Mouse (Mus musculus): ENCODE measurements at regions not wholly inside any gene's neighbourhood (a gene's known extent, or its start where the extent isn't known, plus 50 kb on each side); places are given as distances from the start of the nearest gene placed in this dataset.

DNA sequence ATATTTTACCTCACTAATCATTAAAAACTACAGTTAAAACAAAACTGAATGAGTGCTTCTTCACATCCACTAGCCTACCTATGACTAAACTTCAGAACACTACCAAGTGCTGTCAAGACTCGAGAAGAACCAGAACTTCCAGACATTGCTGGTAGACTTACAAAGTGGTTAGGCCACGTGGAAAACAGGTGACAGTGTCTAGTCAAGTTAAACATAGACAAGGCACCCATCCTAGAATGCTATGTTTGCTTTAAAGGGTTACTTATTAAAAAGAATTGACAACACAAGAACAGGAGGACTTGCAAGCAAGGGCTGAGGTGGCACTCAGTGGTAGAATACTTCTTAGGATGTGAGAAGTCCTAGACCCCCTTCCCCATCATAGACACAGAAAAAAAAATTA, 330.9 kb upstream of the Mmadhc start:
- Histone ChIP-seq H3K4me2 (replicated peaks) (no peak overlapping the region), H3K27me3 (no peaks in the 10 kb centered on the region), H3K9me3 (no peaks in the 10 kb centered on the region), H3K36me3 (no peaks in the 10 kb centered on the region), H3K9ac (replicated peaks) (no peak overlapping the region), H3K4me3 (no peak overlapping the region), H3K4me1 (no peaks in the 10 kb centered on the region), H3K27ac (replicated peaks) (no peak overlapping the region)
- 82% methylated on average over 2 of the region's 2 CpGs for WGBS
- ATAC-seq (ENCODE audit: low FRiP score, low read depth) = no peak

DNA sequence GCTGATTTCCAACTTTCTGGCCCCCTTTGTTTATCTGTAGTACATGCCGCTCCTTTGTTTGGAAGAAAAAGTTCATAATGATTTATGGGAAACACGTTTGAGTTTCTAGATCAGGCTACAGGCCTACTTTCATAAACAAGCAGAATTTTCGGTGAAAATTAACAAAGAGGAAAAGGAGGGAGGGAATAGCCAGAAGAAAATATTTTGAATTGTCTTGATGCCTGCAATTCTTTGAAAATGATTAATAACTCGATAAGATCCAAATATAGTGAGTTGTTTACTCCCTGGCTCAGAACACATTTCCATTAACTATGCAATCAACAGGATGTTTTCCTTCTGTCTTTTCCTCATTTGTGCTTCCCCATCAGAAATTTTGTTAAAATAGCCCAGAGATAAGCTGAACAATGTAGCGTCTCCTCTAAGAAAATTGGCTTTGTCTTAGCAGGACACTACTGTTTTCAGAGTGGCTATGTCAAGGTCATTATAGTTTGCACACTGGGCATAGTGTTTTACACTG, 328.7 kb upstream of the Mmadhc start:
- Histone ChIP-seq H3K27ac (replicated peaks) (no peak overlapping the region), H3K4me1 (no peaks in the 10 kb centered on the region), H3K36me3 (no peaks in the 10 kb centered on the region), H3K4me2 (replicated peaks) (no peak overlapping the region), H3K9me3 (no peaks in the 10 kb centered on the region), H3K27me3 (no peaks in the 10 kb centered on the region), H3K9ac (replicated peaks) (no peak overlapping the region), H3K4me3 (no peak overlapping the region)
- ATAC-seq (ENCODE audit: low FRiP score, low read depth) = no peak
- 86% methylated on average over 5 of the region's 5 CpGs for WGBS

DNA sequence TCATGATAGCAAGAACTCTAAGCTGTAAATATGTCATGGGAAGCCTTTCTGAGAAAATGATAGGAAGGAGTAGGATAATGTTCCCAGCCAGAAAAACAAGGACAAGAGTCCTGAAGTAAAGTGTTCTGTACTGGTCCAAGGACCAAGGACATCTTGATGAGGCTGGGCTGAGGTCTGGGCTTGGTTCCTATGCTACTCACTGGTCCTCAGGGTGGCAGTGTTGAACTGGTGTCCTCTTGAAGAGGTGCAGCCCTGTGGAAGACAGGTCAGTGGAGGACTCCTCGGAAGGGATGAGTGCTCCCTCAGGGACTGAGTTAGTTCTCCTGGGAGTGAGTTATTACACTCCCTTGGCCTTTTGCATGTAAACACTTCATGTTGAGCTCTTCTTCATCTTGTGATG, 312.5 kb upstream of the Mmadhc start:
- Histone ChIP-seq H3K27me3 (no peaks in the 10 kb centered on the region), H3K9ac (replicated peaks) (no peak overlapping the region), H3K4me2 (replicated peaks) (no peak overlapping the region), H3K36me3 (no peaks in the 10 kb centered on the region), H3K4me1 (no peaks in the 10 kb centered on the region), H3K4me3 (no peak overlapping the region), H3K27ac (replicated peaks) (no peak overlapping the region), H3K9me3 (no peaks in the 10 kb centered on the region)
- WGBS = 55% methylated on average over 1 of the region's 1 CpGs
- ATAC-seq (ENCODE audit: low FRiP score, low read depth) = no peak

DNA sequence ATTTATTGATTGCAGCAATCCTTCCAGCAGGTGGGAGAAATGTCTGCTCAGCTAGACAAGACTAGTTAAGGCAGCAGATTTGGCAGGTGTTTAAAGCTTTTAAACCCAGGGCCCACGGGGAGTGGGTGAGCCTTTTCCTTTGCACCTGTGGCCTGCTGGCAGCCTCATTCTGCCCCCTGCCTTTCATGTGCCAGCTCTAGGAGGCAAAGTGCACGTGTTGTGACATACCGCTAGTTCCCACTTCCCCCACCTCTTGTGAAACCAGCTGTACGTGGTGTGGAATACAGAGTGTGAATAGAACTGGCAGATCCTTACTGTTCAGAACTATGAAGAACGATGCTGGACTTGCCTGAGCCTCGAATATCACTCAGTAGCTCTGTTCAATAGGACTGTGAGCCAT, 292.6 kb upstream of the Mmadhc start:
- Histone ChIP-seq H3K4me1 (peaks cover 7% of the 10 kb centered on the region; the same call in 1 of the 2 replicates), H3K9me3 (no peaks in the 10 kb centered on the region), H3K4me2 (replicated peaks) (no peak overlapping the region), H3K27me3 (no peaks in the 10 kb centered on the region), H3K9ac (replicated peaks) (no peak overlapping the region), H3K4me3 (no peak overlapping the region), H3K27ac (replicated peaks) (no peak overlapping the region), H3K36me3 (no peaks in the 10 kb centered on the region)
- 66% methylated on average over 6 of the region's 6 CpGs for WGBS
- ATAC-seq (ENCODE audit: low FRiP score, low read depth) = no peak

DNA sequence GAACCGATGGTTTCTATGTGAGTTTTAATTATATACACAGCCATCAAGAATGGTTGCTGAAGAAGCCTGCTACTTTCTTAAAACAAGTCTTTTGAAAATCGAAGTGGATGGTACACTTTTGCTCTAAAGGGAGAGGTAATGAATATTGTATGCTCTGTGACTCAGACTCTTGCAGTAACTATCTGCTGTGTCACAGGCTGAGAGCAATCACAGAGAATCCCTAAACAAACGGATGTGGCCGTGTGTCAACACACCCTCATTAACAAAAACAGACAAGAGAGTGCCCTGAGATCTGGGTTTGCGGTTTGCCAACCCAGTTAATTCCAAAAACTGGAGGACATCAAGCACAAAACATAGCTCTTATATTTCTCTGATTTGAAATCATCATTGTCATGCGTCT, 292.1 kb upstream of the Mmadhc start:
- H3K27me3 ChIP-seq = no peaks in the 10 kb centered on the region
- H3K27ac ChIP-seq (replicated peaks) = no peak overlapping the region
- H3K36me3 ChIP-seq = no peaks in the 10 kb centered on the region
- peaks cover 7% of the 10 kb centered on the region; the same call in 1 of the 2 replicates for H3K4me1 ChIP-seq
- no peak overlapping the region for H3K9ac ChIP-seq (replicated peaks)
- no peak overlapping the region for H3K4me2 ChIP-seq (replicated peaks)
- no peaks in the 10 kb centered on the region for H3K9me3 ChIP-seq
- no peak overlapping the region for H3K4me3 ChIP-seq
- 76% methylated on average over 6 of the region's 6 CpGs for whole genome bisulfite sequencing
- no peak for ATAC-seq (ENCODE audit: low FRiP score, low read depth)

DNA sequence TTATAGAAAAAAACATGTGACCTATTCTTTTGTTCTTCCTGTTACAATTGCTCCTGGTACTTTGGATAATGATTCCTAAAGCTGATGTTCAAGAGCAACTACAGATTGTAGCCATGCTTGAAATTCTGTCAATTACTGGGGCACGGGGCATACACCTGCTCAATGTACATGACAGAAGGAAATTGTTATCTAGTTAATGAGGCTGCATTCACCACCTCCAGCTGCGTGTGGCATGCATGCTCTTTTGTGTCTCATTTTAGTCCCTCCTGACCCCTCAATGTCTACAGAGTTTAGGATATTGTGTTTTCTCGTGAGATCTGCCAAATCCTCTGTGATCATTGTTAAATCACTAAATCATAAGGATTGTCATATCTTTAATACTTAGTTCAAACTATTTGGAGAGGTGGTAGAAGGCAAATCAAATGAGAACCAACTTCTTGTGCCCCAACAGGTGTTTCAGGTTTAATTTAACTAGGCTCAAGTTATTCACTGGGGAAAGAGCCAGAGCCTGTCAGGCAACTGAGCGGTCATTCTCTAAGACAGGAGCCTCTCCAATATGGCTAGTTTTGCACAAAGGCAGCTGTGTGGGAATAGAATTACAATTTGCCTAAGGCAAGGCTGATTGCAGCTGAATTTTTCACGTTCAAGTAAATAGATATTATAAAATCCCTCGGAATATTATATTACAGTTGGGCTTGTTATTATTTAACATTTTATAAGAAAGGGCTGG, 289.9 kb upstream of the Mmadhc start:
- Histone ChIP-seq H3K27me3 (no peaks in the 10 kb centered on the region), H3K36me3 (no peaks in the 10 kb centered on the region), H3K4me2 (replicated peaks) (no peak overlapping the region), H3K9ac (replicated peaks) (no peak overlapping the region), H3K4me3 (no peak overlapping the region), H3K27ac (replicated peaks) (no peak overlapping the region), H3K9me3 (no peaks in the 10 kb centered on the region), H3K4me1 (peaks cover 7% of the 10 kb centered on the region; the same call in 1 of the 2 replicates)
- WGBS = 61% methylated on average over 6 of the region's 6 CpGs
- ATAC-seq (ENCODE audit: low FRiP score, low read depth) = no peak

DNA sequence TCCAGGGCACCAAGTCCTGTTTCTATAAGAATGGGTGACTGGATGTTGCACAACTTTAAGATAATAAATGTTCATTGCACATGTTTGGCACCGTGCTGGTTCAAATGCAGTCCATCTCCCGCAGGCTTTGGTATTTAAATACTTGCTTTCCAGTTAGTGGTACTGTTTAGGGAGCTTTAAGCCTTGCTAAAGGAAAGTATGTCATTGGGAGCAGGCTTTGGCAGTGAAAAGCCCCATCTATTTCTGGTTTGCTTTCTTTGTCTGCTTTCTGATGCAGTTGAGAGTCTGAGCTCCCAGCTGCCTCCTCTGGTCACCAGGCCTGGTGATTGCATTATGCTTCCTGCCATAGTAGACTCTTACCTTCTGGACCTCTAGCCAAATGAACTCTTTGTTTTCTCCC, 283.0 kb upstream of the Mmadhc start:
- WGBS = 89% methylated on average over 2 of the region's 2 CpGs

DNA sequence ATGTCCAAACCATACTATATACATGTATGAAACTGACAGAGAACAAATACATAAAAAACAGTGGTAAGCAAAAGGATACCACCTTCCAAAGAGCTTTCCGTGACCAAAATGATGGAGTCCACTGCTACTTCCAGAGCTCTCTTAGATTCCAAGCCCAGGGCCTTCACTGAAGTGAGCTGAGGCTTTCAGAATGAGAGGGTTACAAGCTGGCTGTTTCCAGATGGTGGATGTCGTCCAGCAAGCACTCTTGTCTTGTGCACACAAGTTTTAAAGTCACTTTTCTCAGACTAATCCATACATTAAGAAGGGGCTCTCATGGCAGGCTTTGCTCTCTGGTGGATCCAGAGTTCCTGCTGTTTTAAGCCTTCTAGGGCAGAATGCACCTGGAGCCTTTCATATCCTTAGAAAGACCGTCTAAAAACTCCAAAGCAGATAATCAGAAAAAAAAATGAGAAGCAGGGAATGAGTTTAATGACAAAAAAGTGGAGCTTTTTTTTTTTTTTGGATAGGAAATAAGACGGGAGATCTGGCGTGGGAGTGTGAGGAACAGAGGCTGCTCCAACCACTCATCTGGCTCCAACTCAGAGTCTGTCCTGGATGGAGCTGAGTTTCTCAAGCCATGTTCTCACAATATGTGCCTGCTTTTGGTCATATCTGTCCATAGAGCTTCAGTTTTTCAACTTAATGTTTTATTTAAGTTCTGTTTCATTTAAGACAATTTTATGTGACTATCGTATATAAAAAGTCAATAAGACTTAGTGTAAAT, 281.9 kb upstream of the Mmadhc start:
- H3K4me3 ChIP-seq = no peak overlapping the region
- WGBS = 79% methylated on average over 6 of the region's 6 CpGs
- H3K27me3 ChIP-seq = no peaks in the 10 kb centered on the region

More for the DNA sequence above, 283.0 kb upstream of the Mmadhc start:
- H3K36me3 ChIP-seq = no peaks in the 10 kb centered on the region
- H3K27ac ChIP-seq (replicated peaks) = no peak overlapping the region
- H3K4me2 ChIP-seq (replicated peaks) = no peak overlapping the region
- H3K4me3 ChIP-seq = no peak overlapping the region
- no peak overlapping the region for H3K9ac ChIP-seq (replicated peaks)
- H3K27me3 ChIP-seq = no peaks in the 10 kb centered on the region
- ATAC-seq (ENCODE audit: low FRiP score, low read depth) = no peak
- no peaks in the 10 kb centered on the region for H3K4me1 ChIP-seq
- H3K9me3 ChIP-seq = no peaks in the 10 kb centered on the region

DNA sequence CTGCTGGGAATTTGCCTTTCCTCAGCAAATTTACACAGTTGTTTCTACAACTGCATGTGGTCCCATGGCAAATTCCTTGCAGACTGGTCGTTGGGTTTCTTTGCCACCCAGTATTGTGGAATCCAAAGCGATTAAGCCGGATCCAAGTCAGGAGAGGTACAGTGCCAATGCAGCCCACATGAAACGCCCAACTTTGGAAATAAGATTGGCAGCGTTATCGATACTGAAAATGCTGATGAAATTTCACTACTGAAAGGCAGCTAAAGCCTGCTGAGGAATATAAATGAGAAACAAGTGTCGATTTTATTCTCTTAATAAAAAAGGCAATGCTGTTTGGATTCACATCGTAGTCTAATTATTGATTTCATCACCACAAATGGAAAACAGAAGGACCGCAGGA, 281.1 kb upstream of the Mmadhc start:
- Histone ChIP-seq H3K4me1 (no peaks in the 10 kb centered on the region), H3K27ac (replicated peaks) (no peak overlapping the region), H3K36me3 (no peaks in the 10 kb centered on the region), H3K4me3 (no peak overlapping the region), H3K27me3 (no peaks in the 10 kb centered on the region), H3K4me2 (replicated peaks) (no peak overlapping the region), H3K9me3 (no peaks in the 10 kb centered on the region), H3K9ac (replicated peaks) (no peak overlapping the region)
- WGBS = 91% methylated on average over 9 of the region's 9 CpGs
- no peak for ATAC-seq (ENCODE audit: low FRiP score, low read depth)

More for the DNA sequence above, 281.9 kb upstream of the Mmadhc start:
- H3K9me3 ChIP-seq = no peaks in the 10 kb centered on the region
- no peak for ATAC-seq (ENCODE audit: low FRiP score, low read depth)
- no peaks in the 10 kb centered on the region for H3K4me1 ChIP-seq
- no peak overlapping the region for H3K27ac ChIP-seq (replicated peaks)
- H3K36me3 ChIP-seq = no peaks in the 10 kb centered on the region
- no peak overlapping the region for H3K9ac ChIP-seq (replicated peaks)
- no peak overlapping the region for H3K4me2 ChIP-seq (replicated peaks)

DNA sequence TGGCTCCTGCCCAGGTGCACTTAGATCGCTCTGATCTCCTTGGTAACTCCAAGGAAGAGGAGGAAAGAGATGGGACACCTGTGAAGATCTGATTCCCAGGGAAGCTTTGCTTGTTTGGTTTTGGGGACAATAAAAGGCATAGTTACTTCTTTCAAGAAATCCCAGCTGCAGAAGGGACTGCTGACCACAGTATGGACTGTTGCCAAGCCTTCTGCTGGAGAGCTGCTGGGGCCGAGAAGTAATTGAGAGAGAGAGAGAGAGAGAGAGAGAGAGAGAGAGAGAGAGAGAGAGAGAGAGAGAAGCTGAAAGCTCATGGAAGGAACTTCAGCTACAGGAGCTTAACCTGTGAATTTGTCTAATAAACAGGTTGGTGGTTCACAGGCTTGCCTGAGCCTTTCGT, 276.9 kb upstream of the Mmadhc start:
- Histone ChIP-seq H3K4me2 (replicated peaks) (no peak overlapping the region), H3K36me3 (no peaks in the 10 kb centered on the region), H3K4me1 (peaks cover 9% of the 10 kb centered on the region), H3K27me3 (no peaks in the 10 kb centered on the region), H3K9me3 (no peaks in the 10 kb centered on the region), H3K27ac (replicated peaks) (no peak overlapping the region), H3K9ac (replicated peaks) (no peak overlapping the region), H3K4me3 (no peak overlapping the region)
- ATAC-seq (ENCODE audit: low FRiP score, low read depth) = no peak
- 81% methylated on average over 3 of the region's 3 CpGs for WGBS

DNA sequence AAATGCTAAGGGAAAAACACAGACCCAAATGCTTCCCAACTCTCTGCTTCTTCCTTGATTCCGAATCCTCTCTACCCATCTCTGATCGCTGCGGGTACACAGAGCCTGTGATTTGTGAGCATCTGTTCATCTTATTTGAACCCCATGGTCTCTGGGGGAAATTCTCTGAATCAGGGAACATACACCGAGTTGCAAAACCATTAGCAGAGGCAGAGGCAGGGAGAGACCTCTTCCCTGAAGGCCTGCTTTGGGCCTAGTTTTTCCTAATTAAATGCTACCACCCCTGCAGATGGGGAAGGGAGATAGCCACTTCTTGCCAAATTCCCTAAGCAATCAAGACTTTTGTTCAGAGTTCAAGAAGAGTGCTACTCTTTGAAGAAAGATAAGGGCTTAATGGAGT, 274.4 kb upstream of the Mmadhc start:
- H3K9me3 ChIP-seq = no peaks in the 10 kb centered on the region
- H3K4me3 ChIP-seq = no peak overlapping the region
- peaks cover 9% of the 10 kb centered on the region for H3K4me1 ChIP-seq
- no peaks in the 10 kb centered on the region for H3K36me3 ChIP-seq
- no peak for ATAC-seq (ENCODE audit: low FRiP score, low read depth)
- no peaks in the 10 kb centered on the region for H3K27me3 ChIP-seq
- no peak overlapping the region for H3K9ac ChIP-seq (replicated peaks)
- H3K4me2 ChIP-seq (replicated peaks) = no peak overlapping the region
- WGBS = 62% methylated on average over 4 of the region's 4 CpGs
- H3K27ac ChIP-seq (replicated peaks) = peak overlapping the region; percentile 36; the same call in 1 of the 2 replicates

DNA sequence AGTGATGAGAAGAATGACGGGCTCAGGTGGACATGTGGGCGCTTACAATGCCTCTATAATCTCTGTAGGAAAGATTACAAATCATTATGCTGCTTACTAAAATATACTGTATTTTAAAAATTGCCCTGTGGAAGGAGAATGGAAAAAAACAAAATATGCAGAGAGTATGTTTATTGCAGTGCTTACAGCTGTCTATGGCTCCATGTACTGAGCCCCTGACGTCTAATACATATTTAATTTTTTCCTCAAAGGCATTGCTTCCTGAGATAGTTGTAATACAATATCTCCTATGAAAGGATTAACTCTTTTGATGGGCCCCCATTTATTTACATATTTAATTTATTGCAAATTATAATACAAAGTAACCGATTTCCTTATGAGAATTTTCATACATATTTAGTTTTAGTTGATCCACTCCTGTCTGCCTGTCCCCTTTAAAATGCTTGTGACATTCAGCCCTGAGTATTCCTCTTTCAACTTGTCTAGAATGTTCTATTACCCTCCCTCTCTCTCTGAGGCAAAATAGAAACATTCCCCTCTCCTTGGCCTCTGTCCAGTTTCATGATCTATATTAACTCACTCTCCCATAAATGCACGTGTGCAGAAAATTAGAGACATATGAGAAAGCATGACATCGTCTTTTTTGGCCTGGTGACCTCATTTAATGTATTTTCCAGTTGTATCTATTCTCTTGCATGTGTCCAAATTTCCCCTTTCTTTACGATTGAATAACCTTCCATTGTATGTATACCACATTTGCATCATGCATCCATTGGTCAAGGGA, 273.1 kb upstream of the Mmadhc start:
- Histone ChIP-seq H3K27ac (replicated peaks) (no peak overlapping the region), H3K36me3 (no peaks in the 10 kb centered on the region), H3K4me2 (replicated peaks) (no peak overlapping the region), H3K9ac (replicated peaks) (no peak overlapping the region), H3K4me3 (no peak overlapping the region), H3K9me3 (no peaks in the 10 kb centered on the region), H3K27me3 (no peaks in the 10 kb centered on the region), H3K4me1 (peaks cover 9% of the 10 kb centered on the region)
- WGBS = 81% methylated on average over 7 of the region's 7 CpGs
- ATAC-seq (ENCODE audit: low FRiP score, low read depth) = no peak
